Mouse (Mus musculus): Measurements from ENCODE around the gene Mlx. TPM values are rescaled to one million over a fixed set of nuclear protein-coding genes. Genes with fewer than 3 reads are reported as not detected.
A peak's percentile ranks its signal among the peaks of the same experiment; 100 is the strongest.

Mlx gene
- polyA plus RNA-seq, 1 experiment from 2014 or later: 40.6 TPM

DNA sequence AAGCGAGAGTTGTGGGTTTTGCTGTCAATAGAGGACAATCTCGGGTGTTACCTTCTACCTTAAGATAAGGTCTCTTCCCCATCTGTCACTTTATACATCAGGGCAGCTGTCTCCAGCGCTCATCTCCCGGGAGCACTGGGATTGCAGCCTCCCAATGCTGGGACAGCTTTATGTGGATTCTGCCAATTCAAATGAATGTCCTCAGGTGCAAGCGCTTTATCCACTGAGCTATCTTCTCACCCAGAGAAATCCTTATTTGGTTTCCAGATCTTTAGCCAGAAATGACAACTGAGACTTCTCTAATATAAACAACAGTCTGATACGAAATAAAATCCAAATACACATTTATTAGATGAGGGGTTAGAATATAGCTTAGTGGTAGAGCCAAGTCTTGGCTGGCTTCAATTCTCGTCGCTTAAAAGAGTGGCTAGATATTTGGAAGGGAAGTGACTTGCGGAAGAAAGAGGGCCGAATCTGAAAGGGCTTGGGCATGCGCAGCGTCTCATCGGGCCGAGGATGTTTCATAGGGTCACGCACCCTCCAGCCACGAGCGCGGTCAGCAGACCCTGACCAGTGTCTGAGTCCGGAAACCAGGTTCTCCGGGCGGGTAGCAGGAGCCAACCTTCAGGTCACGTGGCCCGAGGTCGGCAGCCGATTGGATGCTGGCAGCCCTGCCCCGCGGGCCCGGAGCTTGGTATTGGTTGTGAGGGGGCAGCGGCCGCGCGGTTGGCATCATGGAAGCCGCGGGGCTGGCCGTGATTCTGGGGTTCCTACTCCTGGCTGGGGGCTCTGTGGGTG lies 17.5 kb upstream of the Mlx start, which contains the start of gene Naglu:
TSS of gene Naglu (plus strand) at position 622 of the 798 bp plus-strand sequence.
- peaks cover 25% of the 10 kb centered on the region for H3K4me1 ChIP-seq
- peak; percentile 95 for DNase-seq (ENCODE audit: low spot score)
- WGBS: 6% methylated on average over 35 of the region's 35 CpGs
- no peaks in the 10 kb centered on the region for H3K36me3 ChIP-seq (replicated peaks)
- H3K27ac ChIP-seq (replicated peaks): peak within 1 kb of the TSS; percentile 86
- H3K27me3 ChIP-seq (replicated peaks; ENCODE audit: low read depth, poor library complexity, severe bottlenecking): peaks cover 53% of the 10 kb centered on the region
- H3K9me3 ChIP-seq: no peaks in the 10 kb centered on the region
- H3K4me3 ChIP-seq: peak within 1 kb of the TSS; percentile 89

DNA sequence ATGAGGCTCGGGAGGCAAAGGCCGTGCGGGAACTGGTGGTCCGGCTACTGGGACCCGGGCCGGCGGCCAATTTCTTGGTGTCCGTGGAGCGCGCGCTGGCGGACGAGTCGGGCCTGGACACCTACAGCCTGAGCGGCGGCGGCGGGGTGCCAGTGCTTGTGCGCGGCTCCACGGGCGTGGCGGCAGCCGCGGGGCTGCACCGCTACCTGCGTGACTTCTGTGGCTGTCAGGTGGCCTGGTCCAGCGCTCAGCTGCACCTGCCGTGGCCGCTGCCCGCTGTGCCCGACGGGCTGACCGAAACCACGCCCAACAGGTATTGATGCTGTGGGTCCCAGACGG lies 16.9 kb upstream of the Mlx start:
- Histone ChIP-seq H3K27ac (replicated peaks) (peak overlapping the region; percentile 86), H3K4me3 (peak overlapping the region; percentile 89), H3K27me3 (replicated peaks; ENCODE audit: low read depth, poor library complexity, severe bottlenecking) (peaks cover 53% of the 10 kb centered on the region), H3K36me3 (replicated peaks) (no peaks in the 10 kb centered on the region), H3K9me3 (no peaks in the 10 kb centered on the region), H3K4me1 (peaks cover 25% of the 10 kb centered on the region)
- WGBS: under 1% methylated on average over 36 of the region's 36 CpGs
- DNase-seq (ENCODE audit: low spot score): no peak

DNA sequence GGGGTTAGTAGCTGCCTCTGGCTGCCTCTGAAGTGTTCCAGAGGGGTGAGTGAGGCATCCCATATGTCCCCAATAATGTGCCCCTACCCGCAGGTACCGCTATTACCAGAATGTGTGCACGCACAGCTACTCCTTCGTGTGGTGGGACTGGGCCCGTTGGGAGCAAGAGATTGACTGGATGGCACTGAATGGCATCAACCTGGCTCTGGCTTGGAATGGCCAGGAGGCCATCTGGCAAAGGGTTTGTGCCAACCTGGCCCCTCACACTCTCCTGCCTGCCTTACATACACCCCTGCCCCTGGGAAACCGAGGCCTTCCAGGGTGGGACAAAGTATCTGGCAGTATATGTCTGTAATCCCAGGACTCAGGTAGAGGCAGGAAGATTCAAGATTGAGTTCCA lies 16.1 kb upstream of the Mlx start:
- H3K9me3 ChIP-seq: no peaks in the 10 kb centered on the region
- DNase-seq (ENCODE audit: low spot score): no peak
- peaks cover 55% of the 10 kb centered on the region for H3K27me3 ChIP-seq (replicated peaks; ENCODE audit: low read depth, poor library complexity, severe bottlenecking)
- H3K4me1 ChIP-seq: peaks cover 25% of the 10 kb centered on the region
- H3K4me3 ChIP-seq: peak overlapping the region; percentile 89
- H3K36me3 ChIP-seq (replicated peaks): no peaks in the 10 kb centered on the region
- 73% methylated on average over 6 of the region's 6 CpGs for WGBS
- no peak overlapping the region for H3K27ac ChIP-seq (replicated peaks)

DNA sequence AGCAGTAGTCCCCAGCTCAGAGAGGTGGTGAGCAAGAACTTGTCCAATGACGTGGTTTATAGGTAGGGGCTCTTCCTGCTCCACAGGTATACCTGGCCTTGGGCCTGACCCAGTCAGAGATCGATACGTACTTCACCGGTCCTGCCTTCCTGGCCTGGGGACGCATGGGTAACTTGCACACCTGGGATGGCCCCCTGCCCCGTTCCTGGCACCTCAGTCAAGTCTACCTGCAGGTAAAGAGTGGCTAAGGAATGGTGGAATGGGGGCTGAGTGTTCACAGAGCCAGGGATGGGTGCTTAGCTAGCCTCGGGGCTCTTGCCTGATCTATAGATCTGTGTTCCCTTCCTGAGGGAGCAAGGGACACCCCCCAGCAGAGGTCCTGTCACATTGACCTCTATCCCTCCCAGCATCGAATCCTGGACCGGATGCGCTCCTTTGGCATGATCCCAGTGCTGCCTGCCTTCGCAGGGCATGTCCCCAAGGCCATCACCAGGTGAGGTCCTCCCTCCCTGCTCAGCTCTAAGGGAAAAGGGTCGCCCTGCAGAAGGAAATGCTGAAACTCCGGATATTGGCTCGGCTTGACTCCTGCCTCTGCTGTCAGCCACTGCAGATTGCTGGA lies 15.2 kb upstream of the Mlx start:
- Histone ChIP-seq H3K27ac (replicated peaks) (no peak overlapping the region), H3K4me1 (peaks cover 21% of the 10 kb centered on the region), H3K36me3 (replicated peaks) (no peaks in the 10 kb centered on the region; the same call in 1 of the 2 replicates), H3K9me3 (no peaks in the 10 kb centered on the region), H3K27me3 (replicated peaks; ENCODE audit: low read depth, poor library complexity, severe bottlenecking) (peaks cover 64% of the 10 kb centered on the region), H3K4me3 (no peak overlapping the region)
- WGBS: 71% methylated on average over 14 of the region's 14 CpGs
- DNase-seq (ENCODE audit: low spot score): no peak

DNA sequence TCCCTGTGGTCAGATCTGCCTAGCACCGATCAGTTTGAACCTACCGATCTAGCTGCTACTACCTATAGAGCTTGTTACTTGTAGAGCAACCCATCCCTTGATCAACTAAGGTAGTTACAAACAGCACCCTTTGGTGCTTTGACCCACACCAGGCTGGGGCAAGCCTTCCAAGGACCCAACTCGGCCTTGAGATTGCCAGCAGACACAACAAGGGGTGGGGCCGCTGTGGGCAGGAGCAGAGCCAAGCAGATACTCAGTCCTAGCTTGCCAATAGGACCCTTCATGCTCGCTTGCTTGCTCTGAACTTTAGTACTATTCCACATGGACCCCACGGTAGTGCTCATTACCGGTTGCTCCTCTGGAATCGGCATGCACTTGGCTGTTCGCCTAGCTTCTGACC lies 9.0 kb upstream of the Mlx start, which contains the start of gene Hsd17b1:
TSS of gene Hsd17b1 (plus strand) at position 291 of the 400 bp plus-strand sequence.
- Histone ChIP-seq H3K4me3 (0 out of 2 replicates have a peak within 1 kb of the TSS, but pooled peaks have one; percentile 2), H3K27ac (replicated peaks) (no peak within 1 kb of the TSS), H3K36me3 (replicated peaks) (no peaks in the 10 kb centered on the region; the same call in 1 of the 2 replicates), H3K27me3 (replicated peaks; ENCODE audit: low read depth, poor library complexity, severe bottlenecking) (peaks cover 71% of the 10 kb centered on the region), H3K4me1 (peaks cover 22% of the 10 kb centered on the region), H3K9me3 (no peaks in the 10 kb centered on the region)
- 67% methylated on average over 9 of the region's 9 CpGs for WGBS
- no peak for DNase-seq (ENCODE audit: low spot score)

DNA sequence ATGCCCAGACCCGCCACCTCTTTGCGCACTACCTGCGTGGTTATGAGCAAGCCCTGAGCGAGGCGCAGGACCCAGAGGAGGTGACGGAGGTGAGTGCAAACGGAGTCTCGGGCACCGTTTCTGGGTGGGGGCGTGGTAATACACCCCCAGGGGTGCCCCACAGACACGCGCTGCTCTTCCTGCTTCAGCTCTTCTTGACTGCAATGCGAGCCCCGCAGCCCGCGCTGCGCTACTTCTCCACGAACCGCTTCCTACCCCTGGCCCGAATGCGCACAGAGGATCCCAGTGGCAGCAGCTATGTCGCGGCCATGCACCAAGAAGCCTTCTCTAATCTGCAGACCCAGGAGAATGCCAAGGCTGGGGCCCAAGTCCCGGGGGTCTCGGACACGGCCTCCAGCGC lies 7.3 kb upstream of the Mlx start:
- no peak overlapping the region for H3K27ac ChIP-seq (replicated peaks)
- DNase-seq (ENCODE audit: low spot score): peak; percentile 46
- peaks cover 6% of the 10 kb centered on the region for H3K36me3 ChIP-seq (replicated peaks)
- peak overlapping the region; percentile 2; the same call in 1 of the 2 replicates for H3K4me3 ChIP-seq
- H3K4me1 ChIP-seq: peaks cover 36% of the 10 kb centered on the region
- peaks cover 62% of the 10 kb centered on the region for H3K27me3 ChIP-seq (replicated peaks; ENCODE audit: low read depth, poor library complexity, severe bottlenecking)
- WGBS: 2% methylated on average over 27 of the region's 27 CpGs
- H3K9me3 ChIP-seq: no peaks in the 10 kb centered on the region

DNA sequence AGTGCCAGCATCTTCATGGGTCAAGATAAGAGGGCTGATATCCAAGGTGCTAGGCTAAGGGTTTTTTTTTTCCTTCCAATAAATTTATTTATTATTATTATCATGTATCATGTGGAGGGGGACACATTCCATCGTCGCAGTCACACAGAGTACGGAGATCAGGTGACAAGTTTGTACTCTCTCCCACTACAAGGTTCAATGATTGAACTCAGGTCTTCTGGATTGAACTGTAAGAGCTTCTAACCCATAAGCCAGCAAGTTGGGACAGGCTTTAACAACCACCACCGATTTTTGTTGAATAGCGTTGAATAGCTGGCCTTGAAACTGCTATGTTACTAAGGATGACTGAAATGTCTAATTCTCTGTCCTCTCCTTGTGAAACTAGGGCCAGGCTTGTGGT lies 6.7 kb upstream of the Mlx start:
- H3K4me1 ChIP-seq: peaks cover 36% of the 10 kb centered on the region
- 68% methylated on average over 5 of the region's 5 CpGs for WGBS
- peaks cover 62% of the 10 kb centered on the region for H3K27me3 ChIP-seq (replicated peaks; ENCODE audit: low read depth, poor library complexity, severe bottlenecking)
- peaks cover 13% of the 10 kb centered on the region for H3K36me3 ChIP-seq (replicated peaks)
- no peak overlapping the region for H3K27ac ChIP-seq (replicated peaks)
- no peaks in the 10 kb centered on the region for H3K9me3 ChIP-seq
- H3K4me3 ChIP-seq: no peak overlapping the region
- DNase-seq (ENCODE audit: low spot score): no peak

DNA sequence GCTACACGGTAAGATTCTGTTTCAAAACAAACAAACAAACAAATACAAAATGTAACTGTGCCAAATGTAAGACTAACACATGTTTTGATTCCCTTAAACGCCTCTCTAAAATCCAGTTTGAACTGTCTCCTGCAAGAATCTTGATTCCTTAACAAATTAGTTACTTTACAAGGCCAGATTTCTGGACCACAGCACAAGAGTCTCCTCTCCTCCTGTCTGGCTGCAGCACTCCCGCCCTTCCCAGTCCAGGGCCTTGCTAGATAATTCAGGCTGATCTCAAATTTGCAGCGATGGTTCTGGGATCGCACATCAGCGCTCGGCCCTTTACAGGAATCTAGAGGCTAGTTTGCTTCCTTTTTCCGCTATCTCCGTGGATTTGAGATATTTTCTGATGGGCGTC lies 5.4 kb upstream of the Mlx start:
- 5% methylated on average over 10 of the region's 10 CpGs for WGBS
- Histone ChIP-seq H3K36me3 (replicated peaks) (peaks cover 22% of the 10 kb centered on the region), H3K4me3 (peak overlapping the region; percentile 94), H3K4me1 (peaks cover 47% of the 10 kb centered on the region), H3K9me3 (no peaks in the 10 kb centered on the region), H3K27ac (replicated peaks) (0 out of 2 replicates have a peak overlapping the region, but pooled peaks have one; percentile 93), H3K27me3 (replicated peaks; ENCODE audit: low read depth, poor library complexity, severe bottlenecking) (peaks cover 53% of the 10 kb centered on the region)
- DNase-seq (ENCODE audit: low spot score): peak; percentile 32

DNA sequence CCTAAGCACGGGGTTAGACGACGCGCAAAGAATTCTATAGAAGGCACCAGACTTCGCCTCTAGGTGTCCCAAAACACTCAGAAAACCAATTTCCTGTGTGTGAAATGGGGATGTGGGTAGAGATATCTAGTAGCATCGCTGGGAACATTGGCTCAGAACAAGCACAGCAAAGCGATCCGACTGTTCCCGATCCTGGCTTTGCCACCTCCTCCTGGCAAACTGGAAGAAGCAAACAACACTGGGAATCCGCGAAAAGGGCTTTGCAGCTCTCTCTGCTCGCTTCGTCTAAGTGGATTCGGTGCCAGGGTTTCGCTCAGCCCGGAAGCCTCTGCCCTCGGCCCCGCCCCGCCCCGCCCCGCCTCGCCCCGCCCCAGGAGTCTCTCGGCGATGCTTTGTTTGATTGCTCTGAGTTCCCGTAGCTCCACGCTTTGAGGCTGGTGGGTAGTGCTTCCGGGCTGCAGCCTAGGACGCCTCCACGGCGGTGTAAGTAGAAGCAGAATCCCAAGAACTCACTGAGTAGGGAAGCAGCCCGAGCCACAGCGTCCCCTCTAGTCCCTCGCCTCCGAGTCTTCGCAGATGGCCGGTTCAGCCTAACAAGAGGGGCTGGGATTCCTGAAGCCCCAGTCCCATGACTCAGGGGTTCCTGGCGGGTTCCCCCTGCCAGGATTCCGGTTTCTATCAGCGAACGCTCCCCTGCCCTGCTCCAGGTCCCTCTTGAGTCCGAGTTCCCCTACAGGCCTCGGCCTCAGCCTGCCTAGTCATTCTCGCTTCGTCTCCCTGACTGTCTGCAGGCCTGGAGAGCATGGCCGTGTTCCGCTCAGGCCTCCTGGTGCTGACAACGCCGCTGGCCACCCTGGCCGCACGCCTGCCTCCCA lies 4.6 kb upstream of the Mlx start, which contains the start of gene Coasy:
TSS of gene Coasy (plus strand) at position 358 of the 875 bp plus-strand sequence.
- peaks cover 22% of the 10 kb centered on the region for H3K36me3 ChIP-seq (replicated peaks)
- H3K4me3 ChIP-seq: peak within 1 kb of the TSS; percentile 94
- H3K27me3 ChIP-seq (replicated peaks; ENCODE audit: low read depth, poor library complexity, severe bottlenecking): peaks cover 45% of the 10 kb centered on the region
- H3K9me3 ChIP-seq: no peaks in the 10 kb centered on the region
- under 1% methylated on average over 51 of the region's 51 CpGs for WGBS
- peak; percentile 97 for DNase-seq (ENCODE audit: low spot score)
- H3K27ac ChIP-seq (replicated peaks): peak within 1 kb of the TSS; percentile 93
- peaks cover 53% of the 10 kb centered on the region for H3K4me1 ChIP-seq

DNA sequence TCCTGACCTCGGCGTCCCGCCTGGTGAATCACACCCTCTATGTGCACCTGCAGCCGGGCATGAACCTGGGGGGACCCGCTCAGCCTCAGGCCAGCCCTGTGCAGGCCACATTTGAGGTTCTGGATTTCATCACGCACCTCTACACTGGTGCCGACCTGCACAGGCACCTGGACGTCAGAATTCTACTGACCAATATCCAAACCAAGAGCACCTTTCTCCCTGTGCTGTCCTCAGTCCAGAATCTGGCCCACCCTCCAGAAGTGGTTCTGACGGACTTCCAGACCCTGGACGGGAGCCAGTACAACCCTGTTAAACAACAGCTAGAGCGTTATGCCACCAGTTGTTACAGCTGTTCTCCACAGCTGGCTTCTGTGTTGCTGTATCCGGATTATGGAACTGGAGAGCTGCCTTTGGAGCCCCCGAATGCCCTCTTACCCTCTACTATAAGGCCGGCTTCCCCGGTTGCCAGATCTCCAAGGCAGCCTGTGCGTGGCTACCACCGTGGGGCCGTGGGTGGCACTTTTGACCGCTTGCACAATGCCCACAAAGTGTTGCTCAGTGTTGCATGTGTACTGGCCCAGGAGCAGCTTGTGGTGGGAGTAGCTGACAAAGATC lies 3.9 kb upstream of the Mlx start:
- Histone ChIP-seq H3K27ac (replicated peaks) (peak overlapping the region; percentile 93), H3K9me3 (no peaks in the 10 kb centered on the region), H3K4me3 (peak overlapping the region; percentile 94), H3K4me1 (peaks cover 60% of the 10 kb centered on the region), H3K27me3 (replicated peaks; ENCODE audit: low read depth, poor library complexity, severe bottlenecking) (peaks cover 38% of the 10 kb centered on the region), H3K36me3 (replicated peaks) (peaks cover 22% of the 10 kb centered on the region)
- DNase-seq (ENCODE audit: low spot score): no peak
- WGBS: 35% methylated on average over 19 of the region's 19 CpGs

DNA sequence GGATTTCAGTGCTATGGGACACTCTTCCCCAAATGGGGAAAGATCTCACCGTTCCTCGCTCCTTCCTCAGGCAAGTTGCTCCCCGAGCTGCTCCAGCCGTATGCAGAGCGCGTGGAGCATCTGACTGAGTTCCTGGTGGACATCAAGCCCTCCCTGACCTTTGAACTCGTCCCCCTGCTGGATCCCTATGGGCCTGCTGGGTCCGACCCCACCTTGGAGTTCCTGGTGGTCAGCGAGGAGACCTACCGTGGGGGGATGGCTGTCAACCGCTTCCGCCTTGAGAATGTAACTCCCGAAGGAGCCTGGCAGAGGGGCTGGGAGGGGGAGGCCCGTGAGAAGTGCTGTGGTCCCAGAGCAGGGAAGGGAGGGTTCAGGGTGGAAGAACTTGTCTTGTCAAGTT lies 2.8 kb upstream of the Mlx start:
- DNase-seq (ENCODE audit: low spot score): peak; percentile 6
- Histone ChIP-seq H3K9me3 (no peaks in the 10 kb centered on the region), H3K27me3 (replicated peaks; ENCODE audit: low read depth, poor library complexity, severe bottlenecking) (peaks cover 27% of the 10 kb centered on the region), H3K27ac (replicated peaks) (no peak overlapping the region), H3K4me1 (peaks cover 65% of the 10 kb centered on the region), H3K36me3 (replicated peaks) (peaks cover 30% of the 10 kb centered on the region), H3K4me3 (peak overlapping the region; percentile 94; the same call in 1 of the 2 replicates)
- WGBS: 84% methylated on average over 14 of the region's 14 CpGs

DNA sequence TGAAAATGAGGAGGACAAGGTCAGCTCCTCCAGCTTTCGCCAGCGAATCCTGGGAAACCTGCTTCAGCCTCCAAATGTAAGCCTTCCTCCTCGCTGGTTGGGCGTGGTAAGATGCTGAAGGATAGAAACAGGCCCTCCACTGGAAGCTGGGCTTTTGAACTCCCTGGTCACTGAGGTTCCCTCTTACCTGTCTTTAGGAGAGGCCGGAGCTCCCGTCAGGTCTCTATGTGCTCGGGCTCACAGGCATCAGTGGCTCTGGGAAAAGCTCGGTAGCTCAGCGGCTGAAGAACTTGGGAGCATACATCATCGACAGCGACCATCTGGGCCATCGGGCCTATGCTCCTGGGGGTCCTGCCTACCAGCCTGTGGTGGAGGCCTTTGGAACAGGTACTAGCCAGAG lies 2.3 kb upstream of the Mlx start:
- Histone ChIP-seq H3K36me3 (replicated peaks) (peaks cover 36% of the 10 kb centered on the region), H3K27me3 (replicated peaks; ENCODE audit: low read depth, poor library complexity, severe bottlenecking) (peaks cover 21% of the 10 kb centered on the region), H3K9me3 (no peaks in the 10 kb centered on the region), H3K4me1 (peaks cover 60% of the 10 kb centered on the region), H3K27ac (replicated peaks) (no peak overlapping the region), H3K4me3 (peak overlapping the region; percentile 94; the same call in 1 of the 2 replicates)
- DNase-seq (ENCODE audit: low spot score): peak; percentile 3
- 94% methylated on average over 12 of the region's 12 CpGs for WGBS
